Mouse (Mus musculus) liver, embryonic 12.5 days (tissue): Measurements from ENCODE around the gene Cyb561. TPM values are rescaled to one million over a fixed set of nuclear protein-coding genes. Genes with fewer than 3 reads are reported as not detected.

Experiments
- polyA plus RNA-seq: library from polyadenylated mRNA; unstranded; fragments of >200 nt; fragmentation: Nextera tagmentation; extraction: Ambion mirVana; gene quantifications from 2 replicates; pipeline ENCODE4 v1.2.1, GENCODE M21; 2016

Gene Cyb561
- polyA plus RNA-seq, 1 experiment from 2014 or later, result 1.9 TPM

Other genes starting within 250 kb of the Cyb561 start
- 0.07 TPM in 2 replicates for gene Ace, start 14.6 kb upstream of the Cyb561 start, polyA plus RNA-seq
- not detected in 2 replicates for gene Ace3, start 41.3 kb upstream of the Cyb561 start, polyA plus RNA-seq
- gene Kcnh6, start 54.8 kb upstream of the Cyb561 start, polyA plus RNA-seq, result 0.06 and 0.08 TPM in 2 replicates
- gene Dcaf7, start 83.5 kb upstream of the Cyb561 start, polyA plus RNA-seq, result 41.5 and 43.0 TPM in 2 replicates
- 9.6 and 10.6 TPM in 2 replicates for gene Taco1, start 112.7 kb upstream of the Cyb561 start, polyA plus RNA-seq
- 9.7 and 11.2 TPM in 2 replicates for gene Map3k3, start 131.3 kb upstream of the Cyb561 start, polyA plus RNA-seq
- gene Gm10840, start 207.5 kb upstream of the Cyb561 start, polyA plus RNA-seq, result not detected in 2 replicates
- 109 and 112 TPM in 2 replicates for gene Limd2, start 207.5 kb upstream of the Cyb561 start, polyA plus RNA-seq
- 12.2 and 12.6 TPM in 2 replicates for gene Strada, start 248.8 kb upstream of the Cyb561 start, polyA plus RNA-seq